Mouse (Mus musculus): ENCODE results near the gene Psmc3. TPM values are rescaled to one million over a fixed set of nuclear protein-coding genes. Genes with fewer than 3 reads are reported as not detected.

The Psmc3 gene
- polyA plus RNA-seq, 1 experiment from 2014 or later = 324 TPM

GRCm38 (mm10) chr2:91081775-91082695, 28.2 kb downstream of the Psmc3 start, which contains the start of gene Spi1:
Spi1 (plus strand) TSS chr2:91082390.
- Histone ChIP-seq H3K9me3 (ENCODE audit: control insufficient read depth, low read length) (no peaks in the 10 kb centered on the region), H3K36me3 (ENCODE audit: control insufficient read depth, insufficient read depth, low read length) (no peaks in the 10 kb centered on the region), H3K9ac (ENCODE audit: low read depth, low read length) (peak within 1 kb of the TSS; percentile 59), H3K4me1 (replicated peaks; ENCODE audit: control insufficient read depth, insufficient read depth, low read length) (peaks cover 13% of the 10 kb centered on the region), H3K4me3 (ENCODE audit: low read depth, low read length) (no peak within 1 kb of the TSS), H3K4me2 (peak within 1 kb of the TSS; percentile 18), H3K27me3 (replicated peaks; ENCODE audit: control insufficient read depth, insufficient read depth, low read length) (no peaks in the 10 kb centered on the region), H3K27ac (ENCODE audit: low read depth, low read length) (peak within 1 kb of the TSS; percentile 65)
- WGBS = 67% methylated on average over 13 of the region's 13 CpGs
- ATAC-seq (replicated peaks; ENCODE audit: low FRiP score) = no peak
- DNase-seq (ENCODE audit: low spot score) = no peak

GRCm38 (mm10) chr2:91082844-91083243, 29.0 kb downstream of the Psmc3 start:
- whole genome bisulfite sequencing = 30% methylated on average over 11 of the region's 11 CpGs
- peak overlapping the region; percentile 18 for H3K4me2 ChIP-seq
- H3K27me3 ChIP-seq (replicated peaks; ENCODE audit: control insufficient read depth, insufficient read depth, low read length) = no peaks in the 10 kb centered on the region
- H3K9ac ChIP-seq (ENCODE audit: low read depth, low read length) = peak overlapping the region; percentile 59
- no peaks in the 10 kb centered on the region for H3K36me3 ChIP-seq (ENCODE audit: control insufficient read depth, insufficient read depth, low read length)
- peak; percentile 43 for ATAC-seq (replicated peaks; ENCODE audit: low FRiP score)
- DNase-seq (ENCODE audit: low spot score) = peak; percentile 60
- peak overlapping the region; percentile 65 for H3K27ac ChIP-seq (ENCODE audit: low read depth, low read length)
- H3K4me1 ChIP-seq (replicated peaks; ENCODE audit: control insufficient read depth, insufficient read depth, low read length) = peaks cover 13% of the 10 kb centered on the region
- H3K9me3 ChIP-seq (ENCODE audit: control insufficient read depth, low read length) = no peaks in the 10 kb centered on the region
- H3K4me3 ChIP-seq (ENCODE audit: low read depth, low read length) = no peak overlapping the region

DNA sequence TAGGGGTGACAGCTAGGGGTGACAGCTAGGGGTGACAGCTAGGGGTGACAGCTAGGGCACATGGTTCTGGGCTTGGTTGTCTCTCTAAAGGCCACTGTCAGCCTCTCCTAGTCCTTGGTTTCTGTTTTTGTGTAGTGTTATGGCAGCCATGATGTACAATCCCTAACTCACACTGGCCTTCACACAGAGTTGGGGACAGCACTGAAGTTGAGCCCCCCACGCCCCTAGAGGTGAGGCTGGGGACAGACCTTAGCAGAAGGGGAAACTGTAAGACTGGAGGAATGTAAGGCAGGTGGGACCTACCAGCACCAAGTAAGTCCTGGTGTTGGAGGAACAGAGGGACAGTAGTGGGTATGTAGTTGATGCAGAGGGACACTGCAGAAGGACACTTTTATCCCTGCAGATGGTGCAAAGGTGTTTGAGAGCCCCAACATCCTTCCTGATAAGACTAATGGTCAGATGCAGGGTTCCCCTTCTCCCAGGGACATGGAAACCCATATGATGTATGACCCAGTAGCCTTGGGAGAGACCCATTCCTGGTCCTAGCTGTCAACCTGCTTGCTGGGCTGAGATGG, 29.6 kb downstream of the Psmc3 start:
- Histone ChIP-seq H3K27ac (ENCODE audit: low read depth, low read length) (peak overlapping the region; percentile 65; the same call in 1 of the 2 replicates), H3K36me3 (ENCODE audit: control insufficient read depth, insufficient read depth, low read length) (no peaks in the 10 kb centered on the region), H3K4me2 (peak overlapping the region; percentile 18), H3K9me3 (ENCODE audit: control insufficient read depth, low read length) (no peaks in the 10 kb centered on the region), H3K4me3 (ENCODE audit: low read depth, low read length) (no peak overlapping the region), H3K27me3 (replicated peaks; ENCODE audit: control insufficient read depth, insufficient read depth, low read length) (no peaks in the 10 kb centered on the region), H3K4me1 (replicated peaks; ENCODE audit: control insufficient read depth, insufficient read depth, low read length) (peaks cover 11% of the 10 kb centered on the region), H3K9ac (ENCODE audit: low read depth, low read length) (no peak overlapping the region)
- no peak for DNase-seq (ENCODE audit: low spot score)
- WGBS = 50% methylated on average over 1 of the region's 1 CpGs
- 0 out of 2 replicates have a peak, but pooled peaks have one; percentile 4 for ATAC-seq (replicated peaks; ENCODE audit: low FRiP score)

DNA sequence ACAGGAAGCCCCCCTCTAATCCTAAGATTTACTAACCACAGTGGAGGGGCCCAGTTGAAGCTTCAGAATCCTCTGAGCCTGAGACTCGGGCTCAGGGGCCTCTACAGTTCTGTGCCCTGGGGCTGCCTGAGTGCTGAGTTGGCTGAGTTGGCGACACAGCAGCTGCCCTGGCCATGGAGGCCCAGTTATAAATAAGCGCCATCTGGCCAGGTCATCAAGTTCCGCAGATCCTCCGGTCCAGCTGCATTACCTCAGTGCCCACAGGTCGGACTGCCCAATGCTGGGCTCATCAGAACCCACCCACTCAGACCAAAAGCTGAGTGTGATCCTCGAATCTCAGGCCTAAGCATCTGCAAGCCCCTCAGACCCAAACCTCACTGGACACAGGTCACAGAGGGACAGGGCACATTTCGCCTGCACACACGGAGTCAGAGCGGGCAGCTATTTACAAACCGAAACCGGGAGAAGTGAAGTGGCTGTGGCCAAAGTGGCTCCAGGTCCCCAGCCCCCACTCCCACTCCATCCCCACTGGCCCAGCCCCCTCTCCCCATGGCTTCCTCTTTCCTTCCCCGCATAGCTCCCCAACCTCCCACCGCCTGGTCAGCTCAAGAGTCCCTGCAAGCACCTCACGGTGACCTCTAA, 30.5 kb downstream of the Psmc3 start:
- Histone ChIP-seq H3K27me3 (replicated peaks; ENCODE audit: control insufficient read depth, insufficient read depth, low read length) (no peaks in the 10 kb centered on the region), H3K36me3 (ENCODE audit: control insufficient read depth, insufficient read depth, low read length) (no peaks in the 10 kb centered on the region), H3K4me3 (ENCODE audit: low read depth, low read length) (no peak overlapping the region), H3K27ac (ENCODE audit: low read depth, low read length) (peak overlapping the region; percentile 10; the same call in 1 of the 2 replicates), H3K4me1 (replicated peaks; ENCODE audit: control insufficient read depth, insufficient read depth, low read length) (peaks cover 12% of the 10 kb centered on the region), H3K9ac (ENCODE audit: low read depth, low read length) (no peak overlapping the region), H3K9me3 (ENCODE audit: control insufficient read depth, low read length) (no peaks in the 10 kb centered on the region), H3K4me2 (peak overlapping the region; percentile 12)
- ATAC-seq (replicated peaks; ENCODE audit: low FRiP score) = no peak
- WGBS = 64% methylated on average over 15 of the region's 15 CpGs
- DNase-seq (ENCODE audit: low spot score) = no peak

DNA sequence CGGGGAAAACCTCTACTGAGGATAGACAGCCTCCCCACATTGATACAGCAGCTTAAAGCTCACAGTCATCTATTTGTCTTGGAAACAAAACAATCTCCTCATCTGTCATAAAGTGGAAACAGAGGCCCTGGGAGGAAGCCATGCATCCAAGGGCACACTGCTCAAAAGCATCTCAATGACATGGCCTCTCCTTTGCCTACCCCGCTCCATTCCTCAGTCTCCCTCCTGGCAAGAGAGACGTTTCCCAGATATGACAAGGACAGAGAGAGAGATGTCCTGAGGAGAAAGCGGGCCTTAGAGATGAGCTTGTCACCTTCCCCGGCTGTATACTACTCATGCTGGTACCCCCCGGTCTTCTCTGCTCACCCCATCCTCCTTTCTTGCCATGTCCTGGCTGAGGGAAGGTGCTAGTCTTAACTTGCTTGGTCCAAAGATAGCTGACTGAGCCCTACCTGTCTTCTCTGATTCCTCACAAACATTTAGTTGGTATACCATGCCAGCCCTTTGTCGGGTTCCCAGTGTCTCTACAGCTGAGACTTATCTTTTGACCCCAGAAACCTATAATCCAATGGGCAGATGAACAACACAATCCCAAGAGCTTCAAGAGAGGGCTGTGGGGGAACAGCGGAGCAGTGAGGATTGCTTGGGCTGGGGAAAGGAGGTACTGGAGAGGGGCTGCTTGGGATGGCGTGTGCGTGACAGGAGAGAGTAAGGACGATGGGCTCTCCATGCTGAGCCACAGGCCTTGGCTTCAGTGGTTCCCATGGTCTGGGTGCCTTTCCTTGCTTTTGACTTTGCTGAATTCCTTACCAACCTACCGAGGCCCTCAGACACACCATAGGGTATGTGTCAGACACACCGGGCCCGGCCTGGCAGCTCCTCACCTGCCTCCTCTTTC, 31.9 kb downstream of the Psmc3 start:
- 85% methylated on average over 14 of the region's 14 CpGs for WGBS
- Histone ChIP-seq H3K27me3 (replicated peaks; ENCODE audit: control insufficient read depth, insufficient read depth, low read length) (no peaks in the 10 kb centered on the region), H3K9me3 (ENCODE audit: control insufficient read depth, low read length) (no peaks in the 10 kb centered on the region), H3K4me1 (replicated peaks; ENCODE audit: control insufficient read depth, insufficient read depth, low read length) (peaks cover 13% of the 10 kb centered on the region), H3K9ac (ENCODE audit: low read depth, low read length) (no peak overlapping the region), H3K27ac (ENCODE audit: low read depth, low read length) (no peak overlapping the region), H3K4me3 (ENCODE audit: low read depth, low read length) (no peak overlapping the region), H3K36me3 (ENCODE audit: control insufficient read depth, insufficient read depth, low read length) (no peaks in the 10 kb centered on the region), H3K4me2 (no peak overlapping the region)
- no peak for ATAC-seq (replicated peaks; ENCODE audit: low FRiP score)
- no peak for DNase-seq (ENCODE audit: low spot score)

DNA sequence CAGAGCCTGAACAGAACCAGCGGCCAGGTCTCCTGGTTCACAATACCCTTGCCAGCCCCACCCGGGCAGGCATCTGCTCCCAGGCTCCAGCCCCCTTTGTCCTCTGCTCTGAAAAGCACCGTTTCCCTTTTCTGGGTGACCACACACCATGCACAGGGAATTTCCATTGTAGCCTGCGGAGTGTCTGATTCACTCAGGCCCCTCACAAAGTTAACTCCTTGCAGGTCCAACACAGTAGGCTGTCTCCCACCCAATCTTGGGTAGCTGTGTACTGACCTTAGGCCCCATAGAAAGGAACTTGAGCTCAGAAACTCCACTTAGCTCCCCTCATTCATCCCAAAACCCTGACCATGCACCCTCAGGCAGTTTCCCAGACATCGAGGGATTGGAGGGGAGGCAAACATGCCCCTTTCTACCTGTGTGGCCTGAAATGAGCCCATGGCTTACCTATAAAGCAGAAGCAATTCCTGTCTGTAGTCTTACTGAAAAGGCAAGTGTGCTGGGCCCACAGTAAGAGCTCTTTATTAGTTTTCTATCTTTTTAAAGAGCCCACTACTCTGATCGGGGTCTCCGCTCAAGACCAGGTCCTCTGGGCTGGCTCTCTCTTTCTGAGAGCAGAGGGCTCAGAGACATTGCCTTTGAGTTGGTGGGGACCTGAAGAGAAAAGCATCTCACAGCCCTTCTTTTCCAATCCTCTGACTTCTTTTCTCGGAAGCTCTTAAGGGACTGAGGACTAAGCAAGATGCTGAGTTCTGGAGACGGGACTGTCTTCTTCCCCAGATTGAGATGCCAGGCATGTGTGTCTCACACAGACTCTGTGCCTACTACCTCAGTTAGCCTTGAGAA, 32.8 kb downstream of the Psmc3 start:
- no peak for DNase-seq (ENCODE audit: low spot score)

DNA sequence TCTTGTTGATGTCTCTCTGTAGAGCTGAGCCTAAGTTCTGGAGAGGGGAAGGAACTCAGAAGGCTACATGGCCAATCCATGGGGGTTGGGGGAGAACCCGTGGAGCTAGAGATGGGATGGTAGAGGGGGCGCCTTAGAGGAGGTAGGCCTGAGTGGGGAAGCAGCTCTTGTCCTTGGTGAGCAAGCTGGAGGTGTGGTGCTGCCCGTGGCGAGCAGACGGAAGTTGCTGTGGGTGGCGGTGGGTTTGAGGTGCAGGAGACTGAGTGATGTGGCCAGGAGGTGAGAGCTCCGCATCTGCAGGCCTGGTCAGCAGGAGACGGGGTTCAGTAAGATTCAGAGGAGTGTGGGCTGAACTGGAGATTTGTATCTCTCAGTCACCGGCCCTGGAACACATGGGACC, 33.6 kb downstream of the Psmc3 start:
- no peaks in the 10 kb centered on the region for H3K36me3 ChIP-seq (ENCODE audit: control insufficient read depth, insufficient read depth, low read length)

More for the DNA sequence above, 32.8 kb downstream of the Psmc3 start:
- Histone ChIP-seq H3K9me3 (ENCODE audit: control insufficient read depth, low read length) (no peaks in the 10 kb centered on the region), H3K4me2 (no peak overlapping the region), H3K9ac (ENCODE audit: low read depth, low read length) (no peak overlapping the region), H3K4me1 (replicated peaks; ENCODE audit: control insufficient read depth, insufficient read depth, low read length) (peaks cover 13% of the 10 kb centered on the region), H3K27me3 (replicated peaks; ENCODE audit: control insufficient read depth, insufficient read depth, low read length) (no peaks in the 10 kb centered on the region), H3K36me3 (ENCODE audit: control insufficient read depth, insufficient read depth, low read length) (no peaks in the 10 kb centered on the region), H3K4me3 (ENCODE audit: low read depth, low read length) (no peak overlapping the region), H3K27ac (ENCODE audit: low read depth, low read length) (no peak overlapping the region)
- 74% methylated on average over 9 of the region's 9 CpGs for WGBS
- ATAC-seq (replicated peaks; ENCODE audit: low FRiP score) = no peak

More for the DNA sequence above, 33.6 kb downstream of the Psmc3 start:
- Histone ChIP-seq H3K4me3 (ENCODE audit: low read depth, low read length) (no peak overlapping the region), H3K4me2 (no peak overlapping the region), H3K9ac (ENCODE audit: low read depth, low read length) (no peak overlapping the region), H3K4me1 (replicated peaks; ENCODE audit: control insufficient read depth, insufficient read depth, low read length) (peaks cover 13% of the 10 kb centered on the region), H3K27me3 (replicated peaks; ENCODE audit: control insufficient read depth, insufficient read depth, low read length) (no peaks in the 10 kb centered on the region), H3K9me3 (ENCODE audit: control insufficient read depth, low read length) (no peaks in the 10 kb centered on the region), H3K27ac (ENCODE audit: low read depth, low read length) (no peak overlapping the region)
- 73% methylated on average over 9 of the region's 9 CpGs for WGBS
- ATAC-seq (replicated peaks; ENCODE audit: low FRiP score) = no peak
- no peak for DNase-seq (ENCODE audit: low spot score)

All from liver, embryonic 11.5 days (tissue).